In genomic region chr7:73558293-73559169, GRCm38 (mm10) we compare ENCODE assay signal across 8 mouse cellular contexts. TPM values are rescaled to one million over a fixed set of nuclear protein-coding genes. Genes with fewer than 3 reads are reported as not detected.
DNase-seq lines count a peak whose midpoint lies in the region; ATAC-seq and TF ChIP-seq lines count a peak whose summit lies in the region.

No protein-coding gene starts in this region.

- H3K27ac ChIP-seq in heart, embryonic 12.5 days (ENCODE audit: poor library complexity, severe bottlenecking), result peak overlapping the region; percentile 100
- peak overlapping the region; percentile 99 for H3K27ac ChIP-seq in kidney, postnatal 0 days
- H3K27ac ChIP-seq in liver, embryonic 11.5 days (ENCODE audit: low read depth, low read length), result peak overlapping the region; percentile 100
- peak overlapping the region; percentile 100 for H3K27ac ChIP-seq in stomach, embryonic 14.5 days (ENCODE audit: low read length)

- TF ChIP-seq CTCF in kidney, postnatal 0 days (IDR thresholded peaks at IDR 0.05; ENCODE audit: low read depth), result no peak

- H3K9me3 ChIP-seq in heart, embryonic 12.5 days (replicated peaks), result no peaks in the 10 kb centered on the region
- no peaks in the 10 kb centered on the region for H3K9me3 ChIP-seq in kidney, postnatal 0 days (replicated peaks; ENCODE audit: low read length)
- H3K9me3 ChIP-seq in liver, embryonic 11.5 days (ENCODE audit: control insufficient read depth, low read length), result no peaks in the 10 kb centered on the region
- H3K9me3 ChIP-seq in stomach, embryonic 14.5 days (ENCODE audit: control insufficient read depth, low read depth, low read length), result no peaks in the 10 kb centered on the region

- H3K4me2 ChIP-seq in heart, embryonic 12.5 days, result peak overlapping the region; percentile 72
- H3K4me2 ChIP-seq in kidney, postnatal 0 days (ENCODE audit: low read length), result peak overlapping the region; percentile 79
- H3K4me2 ChIP-seq in liver, embryonic 11.5 days, result peak overlapping the region; percentile 93
- peak overlapping the region; percentile 75 for H3K4me2 ChIP-seq in stomach, embryonic 14.5 days (replicated peaks; ENCODE audit: low read depth, low read length)

- H3K9ac ChIP-seq in heart, embryonic 12.5 days, result peak overlapping the region; percentile 100
- peak overlapping the region; percentile 100 for H3K9ac ChIP-seq in kidney, postnatal 0 days (ENCODE audit: low read depth, low read length)
- peak overlapping the region; percentile 100 for H3K9ac ChIP-seq in liver, embryonic 11.5 days (ENCODE audit: low read depth, low read length)
- H3K9ac ChIP-seq in stomach, embryonic 14.5 days (replicated peaks; ENCODE audit: low read depth, low read length), result peak overlapping the region; percentile 100

- peak; percentile 100 for DNase-seq in CD4-positive helper T cell, adult 2 months (ENCODE audit: low read depth, low spot score)
- peak; percentile 100 for DNase-seq in brain, embryonic 18.5 days (ENCODE audit: low read depth, low spot score)
- DNase-seq in kidney, postnatal 0 days (ENCODE audit: low spot score), result peak; percentile 100
- DNase-seq in liver, embryonic 11.5 days (ENCODE audit: low spot score), result peak; percentile 99
- DNase-seq in naive thymus-derived CD4-positive, alpha-beta T cell, adult 2 months (ENCODE audit: low read depth), result peak; percentile 100

- no peaks in the 10 kb centered on the region for H3K27me3 ChIP-seq in heart, embryonic 12.5 days (replicated peaks)
- no peaks in the 10 kb centered on the region for H3K27me3 ChIP-seq in kidney, postnatal 0 days (ENCODE audit: insufficient read depth, low read length)
- H3K27me3 ChIP-seq in liver, embryonic 11.5 days (replicated peaks; ENCODE audit: control insufficient read depth, insufficient read depth, low read length), result no peaks in the 10 kb centered on the region
- H3K27me3 ChIP-seq in stomach, embryonic 14.5 days (ENCODE audit: control insufficient read depth, insufficient read depth, low read length), result no peaks in the 10 kb centered on the region

- H3K4me1 ChIP-seq in heart, embryonic 12.5 days (replicated peaks), result peaks cover 16% of the 10 kb centered on the region
- peaks cover 10% of the 10 kb centered on the region for H3K4me1 ChIP-seq in kidney, postnatal 0 days (replicated peaks; ENCODE audit: insufficient read depth, low read length)
- H3K4me1 ChIP-seq in liver, embryonic 11.5 days (replicated peaks; ENCODE audit: control insufficient read depth, insufficient read depth, low read length), result peaks cover 12% of the 10 kb centered on the region
- H3K4me1 ChIP-seq in stomach, embryonic 14.5 days (ENCODE audit: control insufficient read depth, insufficient read depth, low read length), result peaks cover 5% of the 10 kb centered on the region; the same call in 1 of the 2 replicates

- H3K4me3 ChIP-seq in heart, embryonic 12.5 days, result peak overlapping the region; percentile 99
- H3K4me3 ChIP-seq in kidney, postnatal 0 days (replicated peaks; ENCODE audit: low read depth, low read length), result peak overlapping the region; percentile 100
- H3K4me3 ChIP-seq in liver, embryonic 11.5 days (ENCODE audit: low read depth, low read length), result peak overlapping the region; percentile 100
- H3K4me3 ChIP-seq in stomach, embryonic 14.5 days (ENCODE audit: low read depth, low read length), result peak overlapping the region; percentile 100

- WGBS in heart, embryonic 12.5 days, result under 1% methylated on average over 58 of the region's 60 CpGs
- under 1% methylated on average over 46 of the region's 60 CpGs for WGBS in kidney, postnatal 0 days
- under 1% methylated on average over 57 of the region's 60 CpGs for WGBS in liver, embryonic 11.5 days
- under 1% methylated on average over 49 of the region's 60 CpGs for WGBS in stomach, embryonic 14.5 days

- peak; percentile 94 for ATAC-seq in erythroid progenitor cell, adult 5-6 weeks (replicated peaks; ENCODE audit: low FRiP score, poor library complexity, severe bottlenecking)
- ATAC-seq in heart, embryonic 12.5 days (ENCODE audit: insufficient number of reproducible peaks, low FRiP score), result peak; percentile 99
- peak; percentile 100 for ATAC-seq in kidney, postnatal 0 days (replicated peaks; ENCODE audit: low FRiP score, low read depth)
- ATAC-seq in liver, embryonic 11.5 days (replicated peaks; ENCODE audit: low FRiP score), result peak; percentile 99
- peak; percentile 100 for ATAC-seq in stomach, embryonic 14.5 days (ENCODE audit: insufficient number of reproducible peaks, insufficient read depth, low FRiP score, low read depth)

- H3K36me3 ChIP-seq in heart, embryonic 12.5 days, result no peaks in the 10 kb centered on the region
- no peaks in the 10 kb centered on the region for H3K36me3 ChIP-seq in kidney, postnatal 0 days (ENCODE audit: insufficient read depth, low read length)
- no peaks in the 10 kb centered on the region for H3K36me3 ChIP-seq in liver, embryonic 11.5 days (ENCODE audit: control insufficient read depth, insufficient read depth, low read length)
- no peaks in the 10 kb centered on the region for H3K36me3 ChIP-seq in stomach, embryonic 14.5 days (ENCODE audit: control insufficient read depth, insufficient read depth, low read length)

RNA-seq across cellular contexts. Expression of gene Chd2, which starts 16.9 kb away (rescaled TPM):
- total RNA-seq in erythroid progenitor cell, adult 5-6 weeks (2015; ENCODE audit: low replicate concordance), result 63.1 and 106 TPM in 2 replicates
- 179 and 206 TPM in 2 replicates for total RNA-seq in erythroid progenitor cell, adult 5-6 weeks (2017; ENCODE audit: low replicate concordance)
- 48.5 and 50.4 TPM in 2 replicates for polyA plus RNA-seq in heart, embryonic 12.5 days (2016; fragmentation: Nextera tagmentation; extraction: Ambion mirVana)
- polyA plus RNA-seq in kidney, postnatal 0 days (2015; fragmentation: Nextera tagmentation; extraction: Ambion mirVana), result 41.6 and 44.1 TPM in 2 replicates
- 30.9 and 34.5 TPM in 2 replicates for polyA plus RNA-seq in liver, embryonic 11.5 days (2014; fragmentation: Nextera tagmentation; extraction: Ambion mirVana)
- 71.0 and 77.2 TPM in 2 replicates for polyA plus RNA-seq in stomach, embryonic 14.5 days (2014; fragmentation: Nextera tagmentation; extraction: Ambion mirVana)

Comparison
In these comparisons a context has a peak if more than half of its experiments do, and no peak if none do; other contexts are left out.
1. Peak in every context shown above with its lines: DNase-seq, ATAC-seq, H3K4me3 ChIP-seq and H3K27ac ChIP-seq.